Mouse (Mus musculus) G1E (cell line): ENCODE results near the gene Stac3.

Experiments
- CTCF ChIP-seq: IDR thresholded peaks from 2 replicates; pipeline ENCODE4 v1.5.1; 2012; ENCODE audit warnings: low read depth, low read length, inconsistent platforms, mixed read lengths
- GATA1 ChIP-seq: IDR thresholded peaks from 2 replicates; pipeline ENCODE4 v1.6.1; 2012; ENCODE audit warnings: borderline replicate concordance, low read length, inconsistent platforms, mixed read lengths
- GATA2 ChIP-seq: IDR thresholded peaks from 2 replicates; pipeline ENCODE4 v1.6.1; 2012; ENCODE audit warnings: low read depth, low read length, inconsistent platforms, borderline replicate concordance
- POLR2AphosphoS5 ChIP-seq: IDR thresholded peaks from 2 replicates; pipeline ENCODE4 v1.6.1; 2012; ENCODE audit warnings: low read depth, low read length, inconsistent platforms; ENCODE audit not compliant: insufficient replicate concordance

DNA sequence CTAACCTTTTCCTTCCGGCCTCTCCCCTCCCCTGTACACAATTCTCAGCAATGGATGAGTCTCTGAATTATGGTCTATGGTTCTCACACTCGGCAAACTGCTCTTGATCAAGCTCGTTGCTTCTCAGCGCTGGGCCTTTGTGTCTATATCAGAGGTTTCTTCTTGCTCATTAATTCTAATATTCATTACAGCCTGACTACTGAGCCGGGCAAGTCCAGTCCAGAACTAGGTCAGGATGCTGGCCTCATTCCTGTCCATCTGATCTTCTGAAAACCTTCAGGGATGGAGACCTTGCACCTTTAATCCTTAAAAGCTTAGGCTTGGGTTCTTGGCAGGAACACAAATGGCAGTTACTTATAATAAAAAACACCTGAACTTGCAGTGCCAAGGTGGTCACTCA, 2.0 kb upstream of the Stac3 start:
- TF ChIP-seq CTCF = no peak
- TF ChIP-seq GATA2 = no peak
- TF ChIP-seq GATA1 = no peak
- TF ChIP-seq POLR2AphosphoS5 = no peak
